Mouse (Mus musculus): Measurements from ENCODE around the gene Gm10401.

DNA sequence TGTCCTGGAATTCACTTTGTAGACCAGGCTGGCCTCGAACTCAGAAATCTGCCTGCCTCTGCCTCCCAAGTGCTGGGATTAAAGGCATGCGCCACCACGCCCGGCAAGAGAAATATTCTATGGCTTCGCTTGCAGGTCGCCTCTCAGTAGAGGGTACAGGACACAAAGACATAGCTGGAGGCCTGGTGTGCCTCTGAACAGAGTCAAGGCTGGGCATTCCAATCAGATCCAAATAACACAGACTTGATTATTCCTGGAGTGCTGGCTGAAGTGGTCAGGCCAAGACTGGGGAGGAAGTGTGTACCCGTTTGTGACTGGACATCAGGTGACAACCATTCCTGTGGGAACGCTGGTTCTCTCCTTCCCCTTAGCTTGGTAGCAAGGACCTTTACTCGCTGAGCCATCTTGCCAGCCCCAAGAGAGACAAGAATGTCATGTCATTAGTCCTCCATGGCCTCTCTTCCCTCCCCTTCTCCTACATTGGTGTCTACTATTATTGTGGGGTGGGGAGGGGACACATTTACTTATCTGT lies 44.1 kb upstream of the Gm10401 start:
- TF ChIP-seq CTCF (IDR thresholded peaks at IDR 0.05; ENCODE audit: low read depth) (no peak), EP300 (IDR thresholded peaks at IDR 0.05; ENCODE audit: low read depth) (no peak)

Measured in liver, postnatal 0 days (tissue).